Mouse (Mus musculus) adrenal gland (tissue): Measurements from ENCODE around the gene Mcts1.

Experiments used
- intact Hi-C: fragments of 180-260 bp; cut with DNase I; formaldehyde crosslinking; loops from one replicate; pipeline ENCODE4 v1.15.1; 2025

Mcts1 gene

DNA sequence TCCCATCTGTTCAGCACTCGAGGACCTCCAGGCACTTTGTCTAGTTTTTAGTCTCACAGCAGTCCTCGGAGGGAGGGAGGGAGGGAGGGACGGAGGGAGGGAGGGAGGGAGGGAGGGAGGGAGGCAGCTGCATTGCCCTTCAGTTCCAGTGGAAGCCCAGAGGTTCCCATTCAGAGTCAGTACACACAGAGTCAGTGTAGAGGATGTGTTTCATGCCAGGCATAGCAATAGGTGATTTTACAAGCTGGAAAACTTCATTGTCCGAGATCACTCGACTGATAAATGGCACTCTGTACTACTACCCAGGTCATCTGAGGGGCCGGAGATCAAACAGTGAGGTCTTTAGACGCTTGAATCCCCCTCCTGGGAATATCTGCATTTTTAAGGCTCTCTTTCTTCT, 50.8 kb downstream of the Mcts1 start:
- intact Hi-C loops: loop anchor here (5.0 to 10.0 kb wide), 2 partner anchors 124 to 139 kb away; partner anchors contain the start of gene 6030498E09Rik

DNA sequence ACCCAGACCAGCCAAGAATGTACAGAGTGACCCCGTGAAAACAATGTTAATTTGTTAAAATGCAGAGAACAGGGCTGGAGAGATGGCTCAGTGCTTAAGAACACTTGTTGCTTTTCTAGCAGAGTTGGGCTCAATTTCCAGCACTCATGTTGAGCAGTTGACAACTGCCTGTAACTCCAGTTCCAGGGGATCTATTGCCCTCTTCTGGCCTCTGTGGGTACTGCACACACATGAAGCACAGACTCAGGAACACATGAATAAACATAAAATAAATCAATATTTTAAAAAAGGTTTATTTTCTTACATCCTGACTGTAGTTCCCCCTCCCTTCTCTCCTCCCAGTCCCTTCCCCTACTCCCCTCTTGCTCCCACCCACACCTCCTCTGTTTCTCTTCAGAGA, 52.8 kb downstream of the Mcts1 start:
- intact Hi-C loops: loop anchor here (5.0 to 10.0 kb wide), 2 partner anchors 122 to 141 kb away; partner anchors contain the start of gene 6030498E09Rik

DNA sequence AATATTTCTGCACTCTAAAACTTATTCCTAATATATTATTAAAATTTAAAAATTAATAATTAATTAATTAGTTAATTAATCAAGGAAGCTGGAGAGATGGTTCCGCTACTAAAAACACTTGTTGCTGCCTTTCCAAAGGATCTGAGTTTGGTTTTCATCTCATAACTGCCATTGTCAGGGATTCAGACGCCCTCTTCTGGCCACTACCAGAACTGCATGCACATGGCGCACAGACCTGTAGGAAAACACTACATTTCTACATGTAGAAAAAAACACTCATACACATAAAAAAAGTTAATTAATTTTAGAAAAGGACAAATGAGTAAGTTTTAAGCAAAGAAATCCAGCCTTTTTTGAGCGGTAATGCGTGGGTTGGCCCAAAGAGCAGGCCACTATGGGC, 54.3 kb downstream of the Mcts1 start:
- intact Hi-C loops: loop anchor here (5.0 to 10.0 kb wide), 2 partner anchors 120 to 142 kb away; partner anchors contain the start of gene 6030498E09Rik

DNA sequence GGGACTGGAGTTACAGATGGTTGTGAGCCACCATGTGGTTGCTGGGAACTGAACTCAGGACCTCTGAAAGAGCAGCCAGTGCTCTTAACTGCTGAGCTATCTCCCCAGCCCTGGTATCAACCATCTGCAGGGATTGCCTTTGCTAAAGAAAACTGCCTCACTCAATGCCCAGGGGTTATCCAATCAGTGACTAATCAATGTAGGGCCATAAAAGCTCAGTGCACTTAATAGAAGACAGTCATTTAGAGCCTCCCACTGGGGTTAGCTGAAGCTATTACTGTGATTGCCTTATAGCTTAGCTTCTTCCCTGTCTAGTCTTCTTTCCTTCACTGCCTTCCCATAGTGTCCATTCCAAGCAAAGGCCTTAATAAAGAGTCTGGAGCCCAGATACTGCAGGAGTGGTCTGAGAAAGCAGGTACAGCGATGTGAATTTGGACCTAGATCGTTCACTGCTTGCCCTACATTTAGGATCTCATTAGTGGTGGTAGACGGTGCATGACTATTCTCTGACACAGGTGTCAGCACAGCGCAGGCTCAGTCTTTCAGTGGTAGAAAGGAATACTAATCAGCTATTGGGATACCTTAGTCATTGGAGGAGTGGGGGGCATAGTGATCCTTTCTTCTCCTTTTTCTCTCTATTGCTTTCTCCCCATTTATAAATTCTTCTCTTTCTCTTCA, 56.0 kb downstream of the Mcts1 start:
- intact Hi-C loops: loop anchor here (10.0 kb wide), 1 partner anchor 118 kb away; the partner anchor contains the start of gene 6030498E09Rik
